Mouse (Mus musculus) megakaryocyte, adult 5-6 weeks (primary cell): ENCODE data around the gene Ear10. TPM values are rescaled to one million over a fixed set of nuclear protein-coding genes. Genes with fewer than 3 reads are reported as not detected.
"Not testable (repeated sequence)": the region's sequence is repeated elsewhere in the genome, so short reads cannot be mapped to it uniquely, and the experiment has no call there.

Experiments
- ATAC-seq: 2 replicates; pipeline ENCODE4 v1.8.0; 2016; ENCODE audit warnings: mild to moderate bottlenecking, inconsistent platforms; ENCODE audit not compliant: poor library complexity, severe bottlenecking
- total RNA-seq, 2 experiments: library from RNA; stranded (forward) in 1 of 2; stranded (reverse) in 1 of 2; fragments of 153-499, 151-499 nt in 1 of 2; fragments of 221-1000, 200-1000 nt in 1 of 2; gene quantifications; 2 replicates each; pipeline versions ENCODE4 v1.2.3 to v1.2.4; 2015 to 2017

The Ear10 gene
- 1.1 TPM in 1 of 2 replicates, not detected in the other for total RNA-seq (2015)
- not detected in 2 replicates for total RNA-seq (2017)

- ATAC-seq: not testable (repeated sequence)
Observed at GRCm38 (mm10) chr14:43923459-43923858, at the start of gene Ear10. Gene Ear10, minus strand, starts transcription at chr14:43923559.

GRCm38 (mm10) chr14:43956769-43957168 lies 33.4 kb upstream of the Ear10 start, which contains the start of gene Ang5:
Gene Ang5, plus strand, starts transcription at chr14:43957069.
- not testable (repeated sequence) for ATAC-seq

GRCm38 (mm10) chr14:43955074-43955473 lies 31.7 kb upstream of the Ear10 start:
- peak; percentile 23; the same call in 1 of the 2 replicates for ATAC-seq

GRCm38 (mm10) chr14:43953382-43953781 lies 30.0 kb upstream of the Ear10 start:
- ATAC-seq: peak; percentile 70

- not testable (repeated sequence) for ATAC-seq
Observed at GRCm38 (mm10) chr14:43933399-43933798, 10.0 kb upstream of the Ear10 start.

- not testable (repeated sequence) for ATAC-seq
Observed at GRCm38 (mm10) chr14:43932991-43933390, 9.6 kb upstream of the Ear10 start.

GRCm38 (mm10) chr14:43925404-43925950 lies 2.1 kb upstream of the Ear10 start:
- peak; percentile 52; the same call in 1 of the 2 replicates for ATAC-seq

GRCm38 (mm10) chr14:43924688-43925403 lies 1.5 kb upstream of the Ear10 start, which contains the start of gene Gm8113:
Gene Gm8113, plus strand, starts transcription at chr14:43925390.
- peak; percentile 80 for ATAC-seq

- ATAC-seq: peak; percentile 47; the same call in 1 of the 2 replicates
Observed at GRCm38 (mm10) chr14:43918214-43918613, 5.1 kb downstream of the Ear10 start.

- peak; percentile 54 for ATAC-seq
Observed at GRCm38 (mm10) chr14:43898577-43898976, 24.8 kb downstream of the Ear10 start.

GRCm38 (mm10) chr14:43895357-43895756 lies 28.0 kb downstream of the Ear10 start:
- ATAC-seq: peak; percentile 39; the same call in 1 of the 2 replicates

- peak; percentile 86 for ATAC-seq
Observed at GRCm38 (mm10) chr14:43891288-43891687, 32.1 kb downstream of the Ear10 start.

- peak; percentile 70 for ATAC-seq
Observed at GRCm38 (mm10) chr14:43886235-43886634, 37.1 kb downstream of the Ear10 start.

GRCm38 (mm10) chr14:43879966-43880545 lies 43.3 kb downstream of the Ear10 start:
- ATAC-seq: not testable (repeated sequence)

- ATAC-seq: peak; percentile 92
Observed at GRCm38 (mm10) chr14:43877789-43878188, 45.6 kb downstream of the Ear10 start.

GRCm38 (mm10) chr14:43875417-43875816 lies 47.9 kb downstream of the Ear10 start, which contains the start of gene Ear1:
Gene Ear1, minus strand, starts transcription at chr14:43875517.
- not testable (repeated sequence) for ATAC-seq

- not testable (repeated sequence) for ATAC-seq
Observed at GRCm38 (mm10) chr14:43874862-43875261, 48.5 kb downstream of the Ear10 start.
